Mouse (Mus musculus): ENCODE results near the gene Lcn8. TPM values are rescaled to one million over a fixed set of nuclear protein-coding genes. Genes with fewer than 3 reads are reported as not detected.

The Lcn8 gene
- polyA plus RNA-seq (2015; fragmentation: Nextera tagmentation; extraction: Ambion mirVana): 0.33 TPM in 1 of 2 replicates, not detected in the other

GRCm38 (mm10) chr2:25652902-25653301 is at the start of gene Lcn8:
Lcn8 (plus strand) TSS chr2:25653120.
- H3K27me3 ChIP-seq (ENCODE audit: control insufficient read depth, insufficient read depth, low read depth, low read length): no peaks in the 10 kb centered on the region
- H3K4me3 ChIP-seq (ENCODE audit: low read length): no peak within 1 kb of the TSS
- no peaks in the 10 kb centered on the region for H3K9me3 ChIP-seq (ENCODE audit: control insufficient read depth, low read length)
- H3K4me2 ChIP-seq (ENCODE audit: low read depth, low read length): no peak within 1 kb of the TSS
- H3K27ac ChIP-seq (ENCODE audit: low read length): no peak within 1 kb of the TSS
- H3K36me3 ChIP-seq (ENCODE audit: control insufficient read depth, insufficient read depth, low read length): no peaks in the 10 kb centered on the region
- no peak within 1 kb of the TSS for H3K9ac ChIP-seq (ENCODE audit: low read length)
- 58% methylated on average over 2 of the region's 2 CpGs for WGBS
- no peak for ATAC-seq (ENCODE audit: low read depth)
- H3K4me1 ChIP-seq (replicated peaks; ENCODE audit: control insufficient read depth, insufficient read depth, low read length): peaks cover 6% of the 10 kb centered on the region; the same call in 1 of the 2 replicates

- Histone ChIP-seq H3K9me3 (ENCODE audit: control insufficient read depth, low read length) (no peaks in the 10 kb centered on the region), H3K36me3 (ENCODE audit: control insufficient read depth, insufficient read depth, low read length) (no peaks in the 10 kb centered on the region), H3K27ac (ENCODE audit: low read length) (peak within 1 kb of the TSS; percentile 93), H3K4me1 (replicated peaks; ENCODE audit: control insufficient read depth, insufficient read depth, low read length) (peaks cover 12% of the 10 kb centered on the region), H3K4me3 (ENCODE audit: low read length) (peak within 1 kb of the TSS; percentile 98), H3K4me2 (ENCODE audit: low read depth, low read length) (peak within 1 kb of the TSS; percentile 59), H3K27me3 (ENCODE audit: control insufficient read depth, insufficient read depth, low read depth, low read length) (no peaks in the 10 kb centered on the region), H3K9ac (ENCODE audit: low read length) (peak within 1 kb of the TSS; percentile 99)
- ATAC-seq (ENCODE audit: low read depth): peak; percentile 94
- WGBS: under 1% methylated on average over 80 of the region's 80 CpGs
Measured at GRCm38 (mm10) chr2:25607761-25608622, 44.9 kb upstream of the Lcn8 start, which contains the start of gene Rabl6. Rabl6 (minus strand) TSS chr2:25608521.

GRCm38 (mm10) chr2:25608671-25609070 is 44.2 kb upstream of the Lcn8 start:
- Histone ChIP-seq H3K4me3 (ENCODE audit: low read length) (peak overlapping the region; percentile 98), H3K4me2 (ENCODE audit: low read depth, low read length) (peak overlapping the region; percentile 59), H3K9me3 (ENCODE audit: control insufficient read depth, low read length) (no peaks in the 10 kb centered on the region), H3K4me1 (replicated peaks; ENCODE audit: control insufficient read depth, insufficient read depth, low read length) (peaks cover 12% of the 10 kb centered on the region), H3K27me3 (ENCODE audit: control insufficient read depth, insufficient read depth, low read depth, low read length) (peaks cover 3% of the 10 kb centered on the region; the same call in 1 of the 2 replicates), H3K27ac (ENCODE audit: low read length) (no peak overlapping the region; the same call in 1 of the 2 replicates), H3K9ac (ENCODE audit: low read length) (peak overlapping the region; percentile 99; the same call in 1 of the 2 replicates), H3K36me3 (ENCODE audit: control insufficient read depth, insufficient read depth, low read length) (no peaks in the 10 kb centered on the region)
- WGBS: 55% methylated on average over 10 of the region's 10 CpGs
- peak; percentile 29 for ATAC-seq (ENCODE audit: low read depth)

GRCm38 (mm10) chr2:25616398-25616797 is 36.5 kb upstream of the Lcn8 start:
- H3K27me3 ChIP-seq (ENCODE audit: control insufficient read depth, insufficient read depth, low read depth, low read length): peaks cover 34% of the 10 kb centered on the region
- H3K9me3 ChIP-seq (ENCODE audit: control insufficient read depth, low read length): no peaks in the 10 kb centered on the region
- H3K4me1 ChIP-seq (replicated peaks; ENCODE audit: control insufficient read depth, insufficient read depth, low read length): peaks cover 5% of the 10 kb centered on the region; the same call in 1 of the 2 replicates
- H3K9ac ChIP-seq (ENCODE audit: low read length): no peak overlapping the region
- H3K36me3 ChIP-seq (ENCODE audit: control insufficient read depth, insufficient read depth, low read length): no peaks in the 10 kb centered on the region
- H3K4me2 ChIP-seq (ENCODE audit: low read depth, low read length): 0 out of 2 replicates have a peak overlapping the region, but pooled peaks have one; percentile 8
- no peak for ATAC-seq (ENCODE audit: low read depth)
- H3K27ac ChIP-seq (ENCODE audit: low read length): no peak overlapping the region
- no peak overlapping the region for H3K4me3 ChIP-seq (ENCODE audit: low read length)
- WGBS: 12% methylated on average over 22 of the region's 22 CpGs

- Histone ChIP-seq H3K4me2 (ENCODE audit: low read depth, low read length) (no peak within 1 kb of the TSS), H3K9ac (ENCODE audit: low read length) (no peak within 1 kb of the TSS), H3K36me3 (ENCODE audit: control insufficient read depth, insufficient read depth, low read length) (no peaks in the 10 kb centered on the region), H3K4me3 (ENCODE audit: low read length) (no peak within 1 kb of the TSS), H3K4me1 (replicated peaks; ENCODE audit: control insufficient read depth, insufficient read depth, low read length) (peaks cover 6% of the 10 kb centered on the region; the same call in 1 of the 2 replicates), H3K27ac (ENCODE audit: low read length) (no peak within 1 kb of the TSS), H3K27me3 (ENCODE audit: control insufficient read depth, insufficient read depth, low read depth, low read length) (peaks cover 34% of the 10 kb centered on the region), H3K9me3 (ENCODE audit: control insufficient read depth, low read length) (no peaks in the 10 kb centered on the region)
- 62% methylated on average over 3 of the region's 3 CpGs for WGBS
- no peak for ATAC-seq (ENCODE audit: low read depth)
Measured at GRCm38 (mm10) chr2:25617578-25617977, 35.3 kb upstream of the Lcn8 start, which contains the start of gene Ccdc183. Ccdc183 (minus strand) TSS chr2:25617678.

- Histone ChIP-seq H3K9ac (ENCODE audit: low read length) (no peak overlapping the region), H3K27me3 (ENCODE audit: control insufficient read depth, insufficient read depth, low read depth, low read length) (peaks cover 24% of the 10 kb centered on the region), H3K27ac (ENCODE audit: low read length) (no peak overlapping the region), H3K4me2 (ENCODE audit: low read depth, low read length) (no peak overlapping the region), H3K36me3 (ENCODE audit: control insufficient read depth, insufficient read depth, low read length) (no peaks in the 10 kb centered on the region), H3K4me1 (replicated peaks; ENCODE audit: control insufficient read depth, insufficient read depth, low read length) (peaks cover 6% of the 10 kb centered on the region; the same call in 1 of the 2 replicates), H3K4me3 (ENCODE audit: low read length) (no peak overlapping the region), H3K9me3 (ENCODE audit: control insufficient read depth, low read length) (no peaks in the 10 kb centered on the region)
- no peak for ATAC-seq (ENCODE audit: low read depth)
- 79% methylated on average over 6 of the region's 6 CpGs for WGBS
Measured at GRCm38 (mm10) chr2:25620386-25620785, 32.5 kb upstream of the Lcn8 start.

- Histone ChIP-seq H3K4me3 (ENCODE audit: low read length) (peak overlapping the region; percentile 63; the same call in 1 of the 2 replicates), H3K36me3 (ENCODE audit: control insufficient read depth, insufficient read depth, low read length) (no peaks in the 10 kb centered on the region), H3K9me3 (ENCODE audit: control insufficient read depth, low read length) (no peaks in the 10 kb centered on the region), H3K9ac (ENCODE audit: low read length) (0 out of 2 replicates have a peak overlapping the region, but pooled peaks have one; percentile 28), H3K4me2 (ENCODE audit: low read depth, low read length) (peak overlapping the region; percentile 93), H3K27ac (ENCODE audit: low read length) (peak overlapping the region; percentile 18; the same call in 1 of the 2 replicates), H3K27me3 (ENCODE audit: control insufficient read depth, insufficient read depth, low read depth, low read length) (peaks cover 19% of the 10 kb centered on the region), H3K4me1 (replicated peaks; ENCODE audit: control insufficient read depth, insufficient read depth, low read length) (peaks cover 6% of the 10 kb centered on the region; the same call in 1 of the 2 replicates)
- 74% methylated on average over 4 of the region's 4 CpGs for WGBS
- 0 out of 2 replicates have a peak, but pooled peaks have one; percentile 11 for ATAC-seq (ENCODE audit: low read depth)
Measured at GRCm38 (mm10) chr2:25620852-25621228, 32.1 kb upstream of the Lcn8 start.

GRCm38 (mm10) chr2:25621229-25622200 is 31.4 kb upstream of the Lcn8 start, which contains the start of gene Tmem141:
Tmem141 (minus strand) TSS chr2:25622005.
- ATAC-seq (ENCODE audit: low read depth): peak; percentile 96
- Histone ChIP-seq H3K4me3 (ENCODE audit: low read length) (peak within 1 kb of the TSS; percentile 63), H3K27ac (ENCODE audit: low read length) (peak within 1 kb of the TSS; percentile 89), H3K9ac (ENCODE audit: low read length) (peak within 1 kb of the TSS; percentile 75), H3K36me3 (ENCODE audit: control insufficient read depth, insufficient read depth, low read length) (no peaks in the 10 kb centered on the region), H3K27me3 (ENCODE audit: control insufficient read depth, insufficient read depth, low read depth, low read length) (peaks cover 12% of the 10 kb centered on the region), H3K4me1 (replicated peaks; ENCODE audit: control insufficient read depth, insufficient read depth, low read length) (peaks cover 6% of the 10 kb centered on the region; the same call in 1 of the 2 replicates), H3K9me3 (ENCODE audit: control insufficient read depth, low read length) (no peaks in the 10 kb centered on the region), H3K4me2 (ENCODE audit: low read depth, low read length) (peak within 1 kb of the TSS; percentile 93)
- 6% methylated on average over 34 of the region's 34 CpGs for WGBS
